Mouse (Mus musculus) cerebellum, adult 11 months (tissue): ENCODE results near the gene Tbx4.
A peak's percentile ranks its signal among the peaks of the same experiment; 100 is the strongest.

ENCODE experiments used
- DNase-seq: peaks from one replicate; pipeline ENCODE4 v3.0.0; 2022

The Tbx4 gene

DNA sequence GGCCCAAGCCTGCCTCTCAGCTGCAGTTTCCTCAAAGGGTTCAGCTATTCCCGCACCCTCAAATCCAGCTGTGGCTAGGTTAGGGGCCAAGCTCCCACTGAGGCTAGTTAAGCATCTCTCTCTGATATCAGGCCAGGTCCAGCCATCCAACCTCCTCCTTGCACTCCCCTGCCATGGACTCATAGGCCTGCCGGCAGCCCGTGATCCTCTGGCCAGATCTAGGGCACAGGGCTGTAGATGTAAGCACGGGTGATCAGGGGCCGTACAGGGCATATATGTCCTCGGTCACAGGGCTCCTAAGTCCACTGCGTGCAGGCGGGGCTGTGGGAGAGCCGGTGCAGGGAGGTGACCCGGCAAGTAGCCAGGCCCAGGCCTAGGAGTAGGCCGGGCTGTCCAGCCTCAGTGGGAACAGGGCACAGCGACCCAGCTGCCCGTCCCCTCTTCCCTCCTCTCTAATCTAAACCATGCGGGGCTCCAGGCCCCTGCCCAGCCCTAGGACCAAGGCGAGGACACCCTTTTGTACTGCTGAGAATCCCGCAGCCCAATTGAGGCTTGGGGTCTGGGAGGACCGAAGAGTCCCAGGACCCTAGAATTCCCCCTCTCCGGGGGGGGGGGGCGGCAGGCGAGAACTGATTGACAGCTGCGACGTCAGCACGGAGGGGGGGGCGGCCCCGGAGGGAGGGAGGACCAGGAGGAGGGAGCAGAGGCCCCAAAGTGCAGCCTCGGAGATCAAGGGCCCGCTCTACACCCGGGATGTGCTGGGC, at the start of gene Tbx4:
Gene Tbx4, plus strand, starts transcription at position 758 of the 764 bp plus-strand sequence.
- DNase-seq, result no peak

DNA sequence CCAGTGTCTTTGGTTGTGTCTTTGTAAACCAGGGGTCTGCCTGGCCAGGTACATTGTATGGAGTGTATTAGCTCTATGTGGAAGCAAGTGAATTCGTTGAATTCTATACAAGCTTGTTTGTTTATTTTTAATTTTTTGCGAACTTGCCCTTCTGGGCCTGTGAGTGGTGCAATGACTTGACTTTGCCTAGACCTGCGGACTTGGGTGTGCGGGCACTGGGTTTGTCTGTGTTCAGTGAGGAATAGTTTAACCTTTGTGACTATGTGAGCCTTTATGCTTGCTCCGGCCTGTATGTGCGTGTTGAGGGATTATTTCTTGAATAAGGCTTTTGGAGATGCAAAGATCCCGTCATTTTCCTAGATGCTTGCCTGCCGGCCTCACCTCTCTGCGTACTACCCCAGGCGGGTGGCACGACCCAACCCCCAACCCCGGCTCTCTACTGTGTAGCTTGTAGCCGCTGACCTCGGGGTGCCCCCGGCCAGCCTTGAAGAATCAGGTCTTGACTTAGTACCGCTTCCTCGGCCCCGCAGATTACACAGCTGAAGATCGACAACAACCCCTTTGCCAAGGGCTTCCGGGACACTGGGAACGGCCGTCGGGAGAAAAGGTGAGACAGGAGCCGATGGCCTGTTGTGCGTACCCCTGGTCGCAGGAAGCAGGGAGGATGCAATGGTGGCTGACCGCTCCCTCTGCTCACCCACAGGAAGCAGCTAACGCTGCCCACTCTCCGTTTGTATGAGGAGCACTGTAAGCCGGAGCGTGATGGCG, 49.5 kb upstream of the Tbx4 start:
- DNase-seq, result no peak

DNA sequence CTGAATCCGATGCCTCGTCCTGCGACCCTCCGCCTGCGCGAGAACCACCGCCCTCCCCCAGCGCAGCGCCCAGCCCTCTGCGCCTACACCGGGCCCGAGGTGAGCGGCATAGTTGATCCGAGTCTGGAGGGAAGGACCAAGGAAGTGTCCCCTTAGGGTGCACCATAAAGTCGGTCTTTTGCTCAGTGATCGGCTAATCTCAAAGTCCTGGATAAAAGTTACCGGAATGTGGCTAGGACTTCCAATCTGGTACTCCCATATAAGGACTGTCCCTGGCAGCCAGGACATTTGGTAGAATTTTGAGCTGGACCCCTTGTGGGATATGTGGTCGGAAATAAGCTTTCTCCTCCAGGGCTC, 49.0 kb upstream of the Tbx4 start:
- DNase-seq, result no peak

DNA sequence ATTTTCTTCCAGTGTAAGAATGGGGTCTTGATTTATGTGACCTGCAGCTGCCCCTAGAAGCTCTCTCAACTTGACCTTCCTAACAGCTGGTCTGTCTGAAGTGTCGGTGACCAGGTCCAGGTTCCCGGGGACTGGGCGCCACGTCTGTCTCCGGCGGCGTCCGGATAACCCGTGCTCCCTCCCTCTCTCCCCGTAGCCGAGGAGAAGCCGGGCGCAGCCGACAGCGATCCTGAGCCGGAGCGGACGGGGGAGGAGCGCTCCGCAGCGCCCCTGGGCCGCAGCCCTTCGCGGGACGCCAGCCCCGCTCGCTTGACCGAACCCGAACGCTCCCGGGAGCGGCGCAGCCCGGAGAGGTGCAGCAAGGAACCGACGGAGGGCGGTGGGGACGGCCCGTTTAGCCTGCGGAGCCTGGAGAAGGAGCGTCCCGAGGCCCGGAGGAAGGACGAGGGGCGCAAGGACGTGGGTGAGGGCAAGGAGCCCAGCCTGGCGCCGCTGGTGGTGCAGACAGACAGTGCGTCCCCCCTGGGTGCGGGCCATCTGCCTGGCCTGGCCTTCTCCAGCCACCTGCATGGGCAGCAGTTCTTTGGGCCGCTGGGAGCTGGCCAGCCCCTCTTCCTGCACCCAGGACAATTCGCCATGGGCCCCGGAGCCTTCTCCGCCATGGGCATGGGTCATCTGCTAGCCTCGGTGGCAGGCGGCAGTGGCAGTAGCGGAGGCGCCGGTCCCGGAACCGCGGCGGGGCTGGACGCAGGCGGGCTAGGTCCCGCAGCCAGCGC, 48.4 kb upstream of the Tbx4 start:
- DNase-seq, result no peak

DNA sequence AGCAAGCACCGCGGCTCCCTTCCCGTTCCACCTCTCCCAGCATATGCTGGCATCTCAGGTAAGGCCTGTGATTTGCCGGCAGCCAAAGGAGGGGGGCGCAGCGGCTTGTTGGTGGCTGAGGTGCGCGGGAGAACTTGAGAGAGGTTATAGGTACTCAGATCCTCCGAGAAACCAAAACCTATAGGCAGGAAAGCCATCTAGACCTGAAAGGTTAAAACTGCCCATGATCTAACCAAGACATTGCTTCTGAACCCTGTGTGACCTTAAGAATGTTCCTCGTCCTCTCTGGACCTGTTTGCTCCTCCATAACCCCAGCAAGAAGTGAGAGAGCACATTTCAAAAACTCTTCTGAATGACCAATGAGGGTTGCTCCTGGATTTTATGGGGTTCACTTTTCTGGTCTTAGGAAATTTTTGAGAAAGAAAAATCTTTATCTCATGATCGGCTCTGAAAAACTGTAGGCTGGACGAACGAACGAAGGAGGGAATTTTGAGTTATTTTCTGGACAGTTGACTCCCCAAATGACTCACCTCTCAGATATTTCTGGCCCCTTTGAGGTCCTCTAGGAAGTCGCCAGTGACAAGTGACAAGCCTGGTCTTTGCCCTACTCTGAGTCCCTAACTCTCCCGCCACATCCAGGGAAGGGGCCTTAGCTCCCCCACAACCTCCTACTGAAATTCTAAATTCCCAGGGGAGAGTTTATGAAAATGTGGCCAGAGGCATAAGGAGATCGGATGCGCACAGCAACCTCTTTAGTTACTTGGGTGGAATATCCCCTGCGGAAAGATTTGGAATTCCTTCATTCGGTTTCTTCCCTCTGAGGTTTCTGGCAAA, 47.6 kb upstream of the Tbx4 start:
- DNase-seq, result no peak

DNA sequence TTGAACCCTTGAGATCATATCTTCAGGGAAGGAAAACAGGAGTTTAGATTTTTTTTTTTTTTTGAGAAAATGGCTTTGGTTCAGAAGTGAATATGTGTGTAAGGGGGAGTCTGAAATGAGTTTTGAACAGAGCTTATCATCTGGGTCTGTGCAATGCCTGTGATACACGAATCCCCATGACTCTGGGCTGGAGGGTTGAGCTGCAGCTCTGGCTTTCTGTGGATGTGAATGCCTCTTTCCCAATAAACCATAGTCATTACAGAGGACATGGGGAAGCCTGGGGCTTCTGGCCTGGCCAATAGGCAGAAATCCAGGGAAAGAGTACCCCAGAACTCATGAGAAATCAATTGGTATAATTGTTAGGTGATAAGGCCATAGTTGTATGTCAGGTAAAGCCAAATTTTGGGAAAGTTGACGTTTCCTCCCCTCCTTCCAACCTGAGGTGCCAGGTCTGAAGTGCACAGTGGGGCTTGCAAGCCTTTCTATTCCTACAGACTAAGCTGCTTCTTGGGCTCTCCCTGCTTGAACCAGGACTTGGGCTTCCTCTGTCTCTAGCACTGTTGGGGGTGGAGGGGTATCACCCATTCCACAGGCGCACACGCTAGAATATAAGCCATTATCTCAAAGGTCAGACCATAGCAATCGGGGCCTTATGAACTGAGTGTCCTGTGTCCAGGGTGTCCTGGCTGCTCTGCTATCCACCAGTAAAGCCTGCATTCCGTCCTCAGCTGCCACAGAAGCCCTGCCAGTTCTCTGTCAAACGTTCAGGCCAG, 46.8 kb upstream of the Tbx4 start:
- no peak for DNase-seq

DNA sequence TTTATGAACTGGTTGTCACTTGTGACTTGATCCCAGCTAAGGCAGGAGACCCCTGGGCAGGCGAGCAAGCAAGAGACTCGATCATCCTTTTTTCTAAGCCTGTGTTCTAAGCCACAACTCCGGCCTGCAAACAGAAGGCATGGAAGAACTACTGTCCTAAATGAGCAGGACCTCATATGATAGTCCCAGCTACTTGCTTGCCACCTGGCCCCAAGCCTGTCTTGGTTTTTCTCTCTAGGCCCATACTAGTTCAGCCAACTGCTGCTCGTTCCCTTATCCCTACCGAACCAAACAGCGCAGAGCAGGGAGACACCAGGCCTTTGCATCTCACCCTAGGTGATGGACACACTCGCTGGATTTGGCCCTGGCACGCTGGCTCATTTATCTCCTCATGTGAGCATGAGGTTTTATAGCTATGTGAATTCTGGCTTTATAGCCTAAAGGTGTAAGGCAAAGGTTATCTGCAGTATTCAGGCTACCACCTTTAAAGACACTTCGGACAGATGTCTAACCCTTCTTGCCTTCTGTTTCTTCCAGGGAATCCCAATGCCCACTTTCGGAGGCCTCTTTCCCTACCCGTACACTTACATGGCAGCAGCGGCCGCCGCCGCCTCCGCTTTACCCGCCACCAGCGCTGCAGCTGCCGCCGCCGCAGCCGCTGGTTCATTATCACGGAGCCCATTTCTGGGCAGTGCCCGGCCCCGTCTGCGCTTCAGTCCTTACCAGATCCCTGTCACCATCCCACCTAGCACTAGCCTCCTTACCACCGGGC, 46.0 kb upstream of the Tbx4 start:
- no peak for DNase-seq

DNA sequence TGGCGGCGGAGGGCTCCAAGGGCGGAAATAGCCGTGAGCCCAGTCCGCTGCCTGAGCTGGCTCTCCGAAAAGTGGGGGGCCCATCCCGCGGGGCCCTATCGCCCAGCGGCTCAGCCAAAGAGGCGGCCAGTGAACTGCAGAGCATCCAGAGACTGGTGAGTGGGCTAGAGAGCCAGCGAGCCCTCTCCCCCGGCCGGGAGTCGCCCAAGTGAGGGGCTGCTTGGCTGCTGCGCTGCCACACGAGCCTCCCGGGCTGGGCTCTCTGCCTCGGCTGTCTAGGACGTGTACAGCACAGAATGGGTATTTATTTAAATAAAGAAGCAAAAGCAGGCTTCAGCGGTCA, 45.4 kb upstream of the Tbx4 start:
- DNase-seq, result no peak

DNA sequence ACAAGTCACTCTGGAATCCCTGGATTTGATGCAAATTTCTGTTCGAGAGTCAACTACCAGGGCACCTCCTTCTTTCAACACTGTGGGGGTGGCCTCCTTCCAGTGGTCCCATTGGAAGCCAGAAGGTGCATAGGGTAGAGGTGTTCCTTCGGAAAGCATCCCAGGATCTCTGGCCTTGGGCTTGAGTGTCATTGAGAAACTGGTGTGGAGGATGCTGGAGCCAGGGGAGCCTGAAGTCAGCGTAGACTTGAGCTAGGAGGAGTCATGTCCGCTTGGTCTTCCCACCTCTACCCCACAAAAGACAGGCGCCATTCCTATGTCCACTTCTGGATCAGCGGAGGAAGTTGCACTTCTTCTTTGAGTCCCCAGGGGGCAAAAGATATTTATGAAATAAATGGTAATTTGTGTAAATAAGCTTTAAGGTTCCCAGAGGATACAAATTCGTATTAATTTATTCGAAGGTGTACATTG, 45.0 kb upstream of the Tbx4 start:
- no peak for DNase-seq

DNA sequence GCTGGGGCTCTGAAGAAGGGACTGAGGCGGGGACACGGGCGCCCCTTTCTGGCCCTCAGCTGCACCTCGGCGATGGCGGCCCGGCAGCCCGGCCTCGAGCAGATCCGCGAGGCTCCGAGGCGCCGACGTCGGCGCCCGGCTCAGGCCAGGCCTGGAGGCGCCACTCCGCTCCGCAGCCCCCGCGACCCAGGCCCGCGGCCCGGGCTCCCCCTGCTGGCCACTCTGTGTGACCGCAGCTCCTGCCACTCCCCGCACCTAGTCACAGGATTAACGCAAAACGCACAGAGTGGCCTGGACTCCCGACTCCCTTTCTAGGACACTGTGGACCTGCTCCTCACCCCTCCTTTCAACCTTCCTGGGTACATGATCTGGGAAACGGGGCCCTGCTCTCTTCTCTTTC, 44.2 kb upstream of the Tbx4 start:
- no peak for DNase-seq

DNA sequence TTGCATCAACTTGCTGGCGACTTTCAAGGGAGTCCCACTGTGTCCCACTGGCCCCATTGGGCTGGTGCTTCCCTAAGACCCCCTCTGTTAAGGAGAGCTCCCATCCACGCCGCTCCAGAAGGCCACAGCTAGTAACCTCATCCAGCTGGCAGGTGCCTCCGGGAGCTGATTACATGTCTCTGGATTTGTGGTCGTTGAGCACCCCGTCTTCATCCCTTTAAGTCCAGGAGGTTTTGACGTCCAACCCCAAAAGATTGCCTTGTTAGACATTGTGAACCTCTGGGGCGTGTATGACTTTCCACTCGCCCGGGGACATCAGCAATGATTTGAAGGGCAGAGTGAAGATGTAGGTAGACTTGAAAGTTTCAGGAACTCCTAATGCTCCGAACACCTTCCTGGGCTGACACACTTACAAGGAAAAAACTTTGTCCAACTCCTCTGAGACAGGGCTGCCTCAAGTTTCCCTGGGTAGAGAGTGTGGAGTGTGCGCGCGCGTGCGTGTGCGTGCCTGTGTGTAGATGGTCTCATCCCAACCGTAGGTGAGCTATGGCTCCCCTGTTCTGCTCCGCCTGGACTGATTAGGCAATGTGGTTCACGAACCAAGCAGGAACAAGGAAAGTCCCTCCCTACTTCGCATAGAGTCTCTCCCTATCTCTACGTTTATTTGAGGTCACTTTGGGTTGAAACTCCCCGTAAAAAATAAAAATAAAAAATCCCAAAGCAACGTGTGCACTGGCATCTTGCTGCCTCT, 43.5 kb upstream of the Tbx4 start:
- DNase-seq, result no peak

DNA sequence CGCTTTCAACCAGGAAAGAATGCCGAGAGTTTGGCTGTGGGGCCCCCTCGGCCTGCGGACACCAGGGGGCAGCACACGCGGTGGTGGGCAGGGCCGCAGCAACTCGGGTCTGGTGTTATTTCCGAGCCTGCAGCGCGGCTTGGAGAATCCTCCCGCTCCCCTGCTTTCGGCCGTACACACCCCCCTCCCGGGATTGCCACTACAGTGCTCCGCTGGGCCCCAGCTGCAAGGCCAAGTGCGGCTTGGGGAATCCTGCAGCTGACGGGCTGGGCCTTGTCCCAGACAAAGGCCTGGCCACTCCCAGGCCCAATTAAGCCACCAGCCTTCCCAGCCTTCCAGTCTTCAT, 42.9 kb upstream of the Tbx4 start:
- no peak for DNase-seq

DNA sequence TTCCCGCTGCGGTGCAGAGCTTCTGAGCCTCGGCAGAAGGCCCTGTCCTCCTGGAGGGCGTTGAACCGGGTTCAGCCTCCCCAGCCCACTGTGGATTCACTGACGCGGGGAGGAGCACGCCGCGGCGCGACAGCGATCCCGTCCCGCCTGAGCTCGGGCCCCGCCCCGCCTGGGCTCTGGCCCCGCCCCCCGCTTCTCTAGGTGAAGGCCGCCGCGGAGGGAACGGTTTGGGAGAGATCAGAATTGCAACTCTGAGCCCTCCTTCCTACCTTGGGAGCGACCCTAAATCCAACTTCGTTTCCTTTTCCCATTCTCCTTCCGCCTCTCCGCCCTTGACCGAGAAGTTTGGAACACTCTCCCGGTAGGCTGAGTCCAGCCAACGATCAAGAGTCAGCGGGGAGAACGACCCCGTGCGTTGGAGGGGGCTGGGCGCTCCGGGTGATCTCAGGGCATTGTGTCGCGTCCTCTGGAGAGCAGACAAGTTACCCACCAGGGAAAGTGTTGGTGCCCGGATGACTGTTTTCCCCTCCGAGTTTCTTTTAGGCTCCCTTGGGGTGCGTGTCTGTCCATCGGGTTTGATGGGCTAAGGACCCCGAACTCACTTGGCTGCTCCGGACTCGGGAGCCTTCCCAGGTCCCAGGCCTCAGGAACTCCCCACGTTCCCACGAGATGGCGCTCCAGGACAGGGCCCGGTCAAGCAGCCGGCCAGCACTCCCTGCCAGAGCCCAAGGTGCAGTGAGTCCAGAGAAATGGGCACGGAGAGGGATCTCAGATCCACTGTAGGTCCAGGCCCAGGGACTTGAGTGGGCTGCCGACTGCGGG, 41.9 kb upstream of the Tbx4 start:
- DNase-seq, result peak; percentile 63

DNA sequence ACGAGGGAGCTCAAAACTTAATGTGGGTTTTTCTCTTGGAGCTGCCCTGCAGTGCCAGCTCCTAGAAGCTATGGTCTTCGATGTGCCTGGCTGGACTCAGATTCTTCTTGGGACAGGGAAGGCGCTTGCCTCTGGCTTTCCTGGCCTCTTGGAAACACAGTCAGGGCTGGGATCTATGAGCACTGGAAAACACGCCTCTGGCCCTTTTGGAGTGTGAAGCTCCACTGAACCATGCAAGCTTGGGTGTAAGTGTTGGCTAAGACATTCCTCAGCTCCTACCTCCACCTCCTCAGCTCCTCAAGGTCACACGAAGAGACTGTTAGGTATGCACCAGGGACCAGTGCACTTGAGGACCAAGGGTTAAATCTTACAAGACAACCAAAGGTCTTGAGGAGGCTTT, 41.3 kb upstream of the Tbx4 start:
- DNase-seq, result no peak

DNA sequence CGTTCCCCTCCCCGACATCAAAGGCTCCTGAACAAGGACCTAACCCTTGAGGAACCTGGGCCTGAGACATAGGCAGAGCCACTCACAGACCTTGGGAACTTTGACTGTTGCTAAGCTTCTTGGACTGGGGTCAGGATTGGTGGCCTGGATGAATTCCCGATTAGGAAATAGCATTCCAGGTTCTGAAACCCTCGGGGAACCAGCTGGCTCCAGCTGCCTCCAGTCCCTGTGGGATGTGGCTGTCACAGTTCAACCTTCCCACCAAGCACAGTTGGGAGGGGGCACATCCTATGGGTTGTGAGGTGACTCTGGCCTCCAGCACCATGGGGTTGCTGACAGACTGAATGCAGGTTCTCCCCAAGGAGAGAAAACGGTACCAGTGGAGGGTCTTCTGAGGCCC, 40.3 kb upstream of the Tbx4 start:
- no peak for DNase-seq

DNA sequence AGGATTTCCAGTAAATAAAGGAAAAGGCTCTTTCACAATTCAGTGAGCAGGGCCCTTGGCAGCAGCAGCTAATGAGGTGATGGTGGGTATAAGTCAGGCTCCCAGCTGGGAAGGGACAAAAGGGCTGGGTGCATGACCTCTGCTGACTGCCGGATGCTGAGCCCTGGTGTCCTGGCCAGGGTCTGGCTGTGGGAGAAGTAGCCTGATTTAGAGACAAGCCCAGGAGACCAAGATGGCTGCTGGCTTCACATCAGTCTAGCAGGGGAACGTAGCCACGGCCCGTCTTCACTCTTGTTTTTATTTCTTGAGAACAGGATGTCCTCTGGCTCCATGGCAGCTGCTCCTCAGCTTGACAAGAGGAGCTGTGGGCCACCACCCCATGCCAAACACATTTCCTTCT, 39.7 kb upstream of the Tbx4 start:
- DNase-seq, result no peak

DNA sequence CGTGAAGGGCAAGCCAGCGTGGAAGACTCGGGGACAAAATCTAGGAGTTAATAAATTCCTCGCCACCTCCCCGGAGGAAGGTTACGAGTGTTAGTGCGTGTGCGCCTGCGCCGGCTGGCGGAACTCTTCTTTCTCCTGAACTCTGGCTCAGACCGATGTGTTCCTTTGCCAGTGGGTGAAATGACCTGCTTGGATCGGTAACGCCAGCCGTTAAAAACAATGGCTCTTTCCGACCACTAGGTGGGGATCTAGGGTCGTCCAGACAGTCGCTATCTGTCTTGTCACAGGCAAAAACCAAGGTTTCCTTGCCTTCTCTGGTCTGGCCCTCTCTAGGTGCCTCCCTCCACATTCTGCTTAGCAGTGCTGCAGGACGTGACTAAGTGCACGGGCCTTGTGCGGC, 37.2 kb upstream of the Tbx4 start:
- peak; percentile 41 for DNase-seq

DNA sequence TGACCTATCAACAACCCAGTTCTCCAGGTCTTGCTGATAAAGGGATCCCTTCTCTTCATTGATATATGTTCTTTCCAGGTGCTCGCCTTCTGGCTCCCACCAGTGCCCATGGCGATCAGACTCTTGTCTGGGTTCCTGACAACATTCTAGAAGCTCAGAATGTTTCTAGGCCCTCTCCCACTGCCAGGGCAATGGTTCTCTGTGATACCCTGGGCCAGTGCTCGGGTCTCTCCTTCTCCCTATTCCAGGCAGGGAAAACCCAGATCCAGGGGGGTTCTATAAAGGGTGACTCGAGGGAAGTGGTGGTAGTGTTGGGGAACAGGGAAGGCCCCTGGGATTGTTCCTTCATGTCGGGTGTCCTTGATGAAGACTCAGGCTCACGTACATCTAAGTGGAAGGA, 36.0 kb upstream of the Tbx4 start, which contains the start of gene Gm11444:
Gene Gm11444, minus strand, starts transcription at position 101 of the 400 bp plus-strand sequence.
- no peak for DNase-seq

DNA sequence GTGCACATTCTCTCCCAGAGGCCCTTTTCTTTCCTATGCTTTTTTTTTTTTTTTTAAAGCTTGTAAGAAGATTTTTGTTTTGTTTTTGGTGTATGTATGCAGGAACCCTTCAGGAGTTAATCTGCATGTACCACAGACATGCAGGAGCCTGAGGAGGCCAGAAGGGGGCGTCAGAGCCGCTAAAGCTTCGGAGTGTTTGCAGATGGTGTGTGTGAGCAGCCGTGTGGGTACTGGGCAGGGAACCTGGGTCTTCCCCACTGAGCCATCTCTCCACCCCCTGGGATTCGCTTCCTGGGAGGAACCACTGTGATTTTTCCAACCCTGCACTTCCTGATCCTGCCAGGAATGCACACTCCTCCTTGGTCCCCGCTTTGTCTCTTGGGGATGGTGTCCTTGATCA, 35.5 kb upstream of the Tbx4 start:
- no peak for DNase-seq
